Mouse (Mus musculus) G1E (cell line): ENCODE results near the gene Lnx1.

Experiments
- CTCF ChIP-seq: IDR thresholded peaks from 2 replicates; pipeline ENCODE4 v1.5.1; 2012; ENCODE audit warnings: low read depth, low read length, inconsistent platforms, mixed read lengths
- GATA2 ChIP-seq: IDR thresholded peaks from 2 replicates; pipeline ENCODE4 v1.6.1; 2012; ENCODE audit warnings: low read depth, low read length, inconsistent platforms, borderline replicate concordance

DNA sequence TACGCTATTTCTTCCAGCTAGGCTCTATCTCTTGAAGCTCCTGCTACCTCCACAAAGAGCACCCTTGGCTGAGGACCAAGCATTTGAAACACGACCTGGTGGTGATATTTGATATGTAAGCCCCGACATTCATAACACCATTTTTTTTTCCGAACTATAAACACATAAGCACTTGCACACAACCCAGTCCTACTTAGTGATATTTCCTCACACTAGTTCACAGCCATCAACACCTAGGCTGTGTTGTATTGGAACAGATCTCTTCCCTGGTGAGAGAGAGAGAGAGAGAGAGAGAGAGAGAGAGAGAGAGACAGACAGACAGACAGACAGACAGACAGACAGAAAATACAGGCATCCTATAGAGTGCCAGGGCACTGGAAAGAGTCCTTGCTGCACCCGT lies 17.8 kb downstream of the Lnx1 start:
- TF ChIP-seq GATA2 (no peak), CTCF (no peak)
